Mouse (Mus musculus): ENCODE results near the gene Izumo2.
A peak's percentile ranks its signal among the peaks of the same experiment; 100 is the strongest.
"Not testable (repeated sequence)": the region's sequence is repeated elsewhere in the genome, so short reads cannot be mapped to it uniquely, and the experiment has no call there.

The Izumo2 gene

GRCm38 (mm10) chr7:44697980-44698379, 10.6 kb upstream of the Izumo2 start:
- DNase-seq (ENCODE audit: low read depth, low spot score): no peak

- peak; percentile 29 for DNase-seq (ENCODE audit: low read depth, low spot score)
Observed at GRCm38 (mm10) chr7:44701921-44702320, 6.6 kb upstream of the Izumo2 start.

GRCm38 (mm10) chr7:44702985-44703384, 5.6 kb upstream of the Izumo2 start:
- DNase-seq (ENCODE audit: low read depth, low spot score): no peak

GRCm38 (mm10) chr7:44704363-44704762, 4.2 kb upstream of the Izumo2 start:
- DNase-seq (ENCODE audit: low read depth, low spot score): no peak

GRCm38 (mm10) chr7:44705086-44705485, 3.5 kb upstream of the Izumo2 start:
- no peak for DNase-seq (ENCODE audit: low read depth, low spot score)

GRCm38 (mm10) chr7:44706322-44706721, 2.2 kb upstream of the Izumo2 start:
- DNase-seq (ENCODE audit: low read depth, low spot score): no peak

GRCm38 (mm10) chr7:44707169-44707675, 1.3 kb upstream of the Izumo2 start:
- DNase-seq (ENCODE audit: low read depth, low spot score): no peak

GRCm38 (mm10) chr7:44708093-44708492, 449 bp upstream of the Izumo2 start:
- DNase-seq (ENCODE audit: low read depth, low spot score): not testable (repeated sequence)

GRCm38 (mm10) chr7:44709881-44710280, 1.3 kb downstream of the Izumo2 start:
- no peak for DNase-seq (ENCODE audit: low read depth, low spot score)

GRCm38 (mm10) chr7:44722058-44722457, 13.5 kb downstream of the Izumo2 start:
- no peak for DNase-seq (ENCODE audit: low read depth, low spot score)

- no peak for DNase-seq (ENCODE audit: low read depth, low spot score)
Observed at GRCm38 (mm10) chr7:44724316-44724715, 15.8 kb downstream of the Izumo2 start.

GRCm38 (mm10) chr7:44726343-44726742, 17.8 kb downstream of the Izumo2 start:
- DNase-seq (ENCODE audit: low read depth, low spot score): no peak

GRCm38 (mm10) chr7:44727151-44727550, 18.6 kb downstream of the Izumo2 start:
- no peak for DNase-seq (ENCODE audit: low read depth, low spot score)

GRCm38 (mm10) chr7:44728082-44728975, 19.8 kb downstream of the Izumo2 start:
- DNase-seq (ENCODE audit: low read depth, low spot score): no peak

- DNase-seq (ENCODE audit: low read depth, low spot score): no peak
Observed at GRCm38 (mm10) chr7:44733723-44734122, 25.2 kb downstream of the Izumo2 start.

GRCm38 (mm10) chr7:44741361-44741760, 32.8 kb downstream of the Izumo2 start:
- no peak for DNase-seq (ENCODE audit: low read depth, low spot score)

- no peak for DNase-seq (ENCODE audit: low read depth, low spot score)
Observed at GRCm38 (mm10) chr7:44744270-44744669, 35.7 kb downstream of the Izumo2 start.

- peak; percentile 79 for DNase-seq (ENCODE audit: low read depth, low spot score)
Observed at GRCm38 (mm10) chr7:44745076-44745475, 36.5 kb downstream of the Izumo2 start.

GRCm38 (mm10) chr7:44747115-44747514, 38.6 kb downstream of the Izumo2 start:
- no peak for DNase-seq (ENCODE audit: low read depth, low spot score)

GRCm38 (mm10) chr7:44748101-44749044, 39.8 kb downstream of the Izumo2 start, which contains the start of gene Vrk3:
Gene Vrk3 (plus strand): TSS chr7:44748413.
- DNase-seq (ENCODE audit: low read depth, low spot score): peak; percentile 97

GRCm38 (mm10) chr7:44750950-44751349, 42.4 kb downstream of the Izumo2 start, which contains the start of gene Zfp473:
Gene Zfp473 (minus strand): TSS chr7:44751050.
- DNase-seq (ENCODE audit: low read depth, low spot score): not testable (repeated sequence)

- no peak for DNase-seq (ENCODE audit: low read depth, low spot score)
Observed at GRCm38 (mm10) chr7:44757164-44757563, 48.6 kb downstream of the Izumo2 start.

All from forelimb bud, embryonic 11.5 days (tissue).